Mouse (Mus musculus) lung, embryonic 15.5 days (tissue): ENCODE results near the gene Olfr1477. TPM values are rescaled to one million over a fixed set of nuclear protein-coding genes. Genes with fewer than 3 reads are reported as not detected.
"Not testable (repeated sequence)": the region's sequence is repeated elsewhere in the genome, so short reads cannot be mapped to it uniquely, and the experiment has no call there.

Experiments
- ATAC-seq: fragments of 200-750 bp; cut with Nextera tagmentation; 2 replicates; pipeline ENCODE4 v1.8.0; 2017; ENCODE audit warnings: moderate number of reproducible peaks, borderline replicate concordance; ENCODE audit not compliant: low FRiP score, low TSS enrichment; ENCODE audit errors: extremely low read depth
- H3K27ac ChIP-seq: fragments of 300-500 bp; sonication (generic); 2 replicates; pipeline ENCODE4 v1.5.1; 2015; ENCODE audit warnings: moderate library complexity, mild to moderate bottlenecking, inconsistent platforms
- H3K27me3 ChIP-seq: fragments of 300-500 bp; sonication (generic); 2 replicates; pipeline ENCODE4 v1.6.1; 2015; ENCODE audit warnings: inconsistent platforms
- H3K36me3 ChIP-seq: fragments of 300-500 bp; sonication (generic); 2 replicates; pipeline ENCODE4 v1.6.1; 2015; ENCODE audit warnings: inconsistent platforms
- H3K4me1 ChIP-seq: fragments of 300-500 bp; sonication (generic); 2 replicates; pipeline ENCODE4 v1.6.1; 2015; ENCODE audit warnings: inconsistent platforms
- H3K4me2 ChIP-seq: fragments of 300-500 bp; sonication (generic); 2 replicates; pipeline ENCODE4 v1.6.1; 2015; ENCODE audit warnings: inconsistent platforms, mild to moderate bottlenecking, moderate library complexity
- H3K4me3 ChIP-seq: fragments of 300-500 bp; sonication (generic); 2 replicates; pipeline ENCODE4 v1.5.1; 2015; ENCODE audit warnings: mild to moderate bottlenecking, inconsistent platforms
- H3K9ac ChIP-seq: fragments of 300-500 bp; sonication (generic); 2 replicates; pipeline ENCODE4 v1.6.1; 2015; ENCODE audit warnings: inconsistent platforms
- H3K9me3 ChIP-seq: fragments of 300-500 bp; sonication (generic); 2 replicates; pipeline ENCODE4 v1.6.1; 2016; ENCODE audit warnings: inconsistent platforms
- WGBS: fragments of 180-500 bp; shearing (Covaris S2); methylation state at CpG from one replicate; pipeline ENCODE4 v1.1.7; 2015; 5-methylcytosine and 5-hydroxymethylcytosine counted together
- polyA plus RNA-seq: library from polyadenylated mRNA; unstranded; fragments of >200 nt; fragmentation: Nextera tagmentation; extraction: Ambion mirVana; gene quantifications from 2 replicates; pipeline ENCODE4 v1.2.1, GENCODE M21; 2015

Olfr1477 gene
- not detected in 2 replicates for polyA plus RNA-seq

DNA sequence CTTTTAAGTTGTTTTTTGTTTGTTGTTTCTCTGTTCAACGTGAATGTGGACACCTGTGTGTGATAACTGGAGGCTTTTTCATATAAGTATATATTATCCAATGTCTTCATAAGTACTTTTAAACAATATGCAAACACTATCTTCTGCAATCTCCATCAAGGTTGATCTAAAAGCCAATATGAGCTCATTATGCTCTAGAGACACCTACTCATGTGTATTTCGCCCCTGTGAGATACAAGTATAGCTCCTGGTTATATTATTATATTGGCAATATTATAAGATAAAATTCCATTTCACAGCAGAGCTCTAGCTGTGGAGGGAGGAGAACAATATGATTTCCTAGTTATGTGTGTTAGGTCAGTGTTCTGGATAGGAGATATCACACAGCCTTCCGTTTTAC lies at the start of gene Olfr1477:
Gene Olfr1477 (plus strand): TSS at position 301 of the 400 bp plus-strand sequence.
- Histone ChIP-seq H3K4me2 (no peak within 1 kb of the TSS), H3K36me3 (no peaks in the 10 kb centered on the region), H3K9me3 (no peaks in the 10 kb centered on the region), H3K27ac (no peak within 1 kb of the TSS), H3K9ac (no peak within 1 kb of the TSS), H3K4me3 (no peak within 1 kb of the TSS), H3K27me3 (no peaks in the 10 kb centered on the region), H3K4me1 (no peaks in the 10 kb centered on the region)
- no peak for ATAC-seq
- WGBS = 63% methylated on average over 3 of the region's 3 CpGs

DNA sequence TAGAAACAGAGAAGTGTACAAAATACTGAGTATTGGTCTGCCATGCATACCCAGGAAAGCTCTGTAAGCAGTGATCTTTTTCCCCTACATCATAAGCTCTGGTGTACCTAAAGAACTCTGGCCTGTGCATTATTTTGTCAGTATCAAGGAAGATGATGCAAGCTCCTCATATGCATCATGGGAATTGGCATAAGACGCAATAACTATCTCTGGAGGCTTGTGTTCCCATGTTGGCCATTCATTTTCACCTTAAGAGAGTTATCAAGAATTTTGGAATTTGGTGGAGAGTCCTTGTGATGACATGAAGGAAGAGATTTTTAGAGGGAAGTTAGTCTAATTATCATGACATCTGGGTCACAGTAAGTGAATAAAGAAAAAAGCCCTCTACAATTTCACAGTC lies 44.4 kb upstream of the Olfr1477 start, which contains the start of gene Olfr1472:
Gene Olfr1472 (minus strand): TSS at position 101 of the 400 bp plus-strand sequence.
- Histone ChIP-seq H3K9ac (no peak within 1 kb of the TSS), H3K27me3 (no peaks in the 10 kb centered on the region), H3K4me2 (no peak within 1 kb of the TSS), H3K27ac (no peak within 1 kb of the TSS), H3K9me3 (no peaks in the 10 kb centered on the region), H3K4me3 (no peak within 1 kb of the TSS), H3K4me1 (no peaks in the 10 kb centered on the region), H3K36me3 (no peaks in the 10 kb centered on the region)
- no peak for ATAC-seq
- 76% methylated on average over 1 of the region's 1 CpGs for WGBS

GRCm38 (mm10) chr19:13469265-13469664 lies 31.1 kb upstream of the Olfr1477 start, which contains the start of gene Olfr1474:
Gene Olfr1474 (plus strand): TSS chr19:13469565.
- H3K27me3 ChIP-seq, H3K4me1 ChIP-seq: not testable (repeated sequence)
- 69% methylated on average over 4 of the region's 4 CpGs for WGBS

DNA sequence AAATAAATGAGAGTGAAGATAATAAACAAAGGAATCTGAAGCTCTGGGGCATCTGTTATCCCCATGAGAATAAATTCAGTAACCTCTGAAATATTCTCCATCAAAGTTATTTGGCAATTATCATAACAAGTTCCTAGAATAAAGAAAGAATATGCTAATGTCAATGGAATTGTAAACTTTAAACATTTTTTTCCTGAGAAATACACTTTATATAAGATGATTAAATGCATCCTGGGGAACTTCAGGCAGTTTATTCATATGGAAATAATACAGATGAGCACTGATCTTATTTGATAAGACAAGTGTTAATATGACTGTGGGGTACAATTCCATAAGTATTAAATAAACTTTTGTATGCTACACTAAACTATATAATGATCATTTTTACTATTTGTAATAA lies 20.2 kb upstream of the Olfr1477 start, which contains the start of gene Olfr1475:
Gene Olfr1475 (minus strand): TSS at position 101 of the 400 bp plus-strand sequence.
- no peak for ATAC-seq
- Histone ChIP-seq H3K27me3 (no peaks in the 10 kb centered on the region), H3K9ac (no peak within 1 kb of the TSS), H3K9me3 (no peaks in the 10 kb centered on the region), H3K4me1 (no peaks in the 10 kb centered on the region), H3K4me3 (no peak within 1 kb of the TSS), H3K36me3 (no peaks in the 10 kb centered on the region), H3K4me2 (no peak within 1 kb of the TSS), H3K27ac (no peak within 1 kb of the TSS)

More at GRCm38 (mm10) chr19:13469265-13469664, 31.1 kb upstream of the Olfr1477 start, which contains the start of gene Olfr1474:
- not testable (repeated sequence) for H3K9ac ChIP-seq, H3K4me3 ChIP-seq, ATAC-seq, H3K27ac ChIP-seq, H3K36me3 ChIP-seq, H3K9me3 ChIP-seq, H3K4me2 ChIP-seq

GRCm38 (mm10) chr19:13527613-13528012 lies 27.3 kb downstream of the Olfr1477 start, which contains the start of gene Olfr1480:
Gene Olfr1480 (plus strand): TSS chr19:13527913.
- Histone ChIP-seq H3K27ac (no peak within 1 kb of the TSS), H3K4me2 (no peak within 1 kb of the TSS), H3K27me3 (no peaks in the 10 kb centered on the region), H3K9me3 (no peaks in the 10 kb centered on the region), H3K4me3 (no peak within 1 kb of the TSS), H3K9ac (no peak within 1 kb of the TSS), H3K4me1 (no peaks in the 10 kb centered on the region), H3K36me3 (no peaks in the 10 kb centered on the region)
- ATAC-seq = no peak
- WGBS = 69% methylated on average over 2 of the region's 2 CpGs

Other genes with a start within 250 kb of the Olfr1477 start
- not detected in 2 replicates for gene Olfr1465, start 185.0 kb upstream of the Olfr1477 start, polyA plus RNA-seq
- not detected in 2 replicates for gene Olfr1466, start 161.7 kb upstream of the Olfr1477 start, polyA plus RNA-seq
- gene Olfr1467, start 138.3 kb upstream of the Olfr1477 start, polyA plus RNA-seq = not detected in 2 replicates
- not detected in 2 replicates for gene Olfr1469, start 92.7 kb upstream of the Olfr1477 start, polyA plus RNA-seq
- not detected in 2 replicates for gene Olfr1471, start 57.1 kb upstream of the Olfr1477 start, polyA plus RNA-seq
- not detected in 2 replicates for gene Olfr1472, start 44.5 kb upstream of the Olfr1477 start, polyA plus RNA-seq
- not detected in 2 replicates for gene Olfr1474, start 31.0 kb upstream of the Olfr1477 start, polyA plus RNA-seq
- not detected in 2 replicates for gene Olfr1475, start 20.4 kb upstream of the Olfr1477 start, polyA plus RNA-seq
- not detected in 2 replicates for gene Olfr1480, start 27.4 kb downstream of the Olfr1477 start, polyA plus RNA-seq
- not detected in 2 replicates for gene Olfr1484, start 83.0 kb downstream of the Olfr1477 start, polyA plus RNA-seq
- gene Olfr1487, start 116.8 kb downstream of the Olfr1477 start, polyA plus RNA-seq = not detected in 2 replicates
- not detected in 2 replicates for gene Olfr1489, start 131.1 kb downstream of the Olfr1477 start, polyA plus RNA-seq
- not detected in 2 replicates for gene Olfr1490, start 150.5 kb downstream of the Olfr1477 start, polyA plus RNA-seq
- not detected in 2 replicates for gene Olfr1491, start 196.7 kb downstream of the Olfr1477 start, polyA plus RNA-seq
- not detected in 2 replicates for gene Olfr1493-ps1, start 222.7 kb downstream of the Olfr1477 start, polyA plus RNA-seq
- gene Olfr1494, start 239.2 kb downstream of the Olfr1477 start, polyA plus RNA-seq = not detected in 2 replicates